Mouse (Mus musculus) liver, adult (tissue): ENCODE measurements around the gene Cnn2.

Experiments
- GATA4 ChIP-seq: IDR thresholded peaks from 2 replicates; pipeline ENCODE4 v1.6.1; 2014; ENCODE audit warnings: mild to moderate bottlenecking, low read length; ENCODE audit not compliant: insufficient replicate concordance

The Cnn2 gene

GRCm38 (mm10) chr10:79996272-79997033 lies 8.1 kb downstream of the Cnn2 start, which contains the start of gene Abca7:
TSS of gene Abca7 (plus strand) at chr10:79996494.
- TF ChIP-seq GATA4: no peak

GRCm38 (mm10) chr10:79997034-79997760 lies 8.8 kb downstream of the Cnn2 start:
- TF ChIP-seq GATA4: no peak

GRCm38 (mm10) chr10:79997819-79998218 lies 9.4 kb downstream of the Cnn2 start:
- TF ChIP-seq GATA4: no peak

- no peak for TF ChIP-seq GATA4
Observed at GRCm38 (mm10) chr10:80001945-80002344, 13.6 kb downstream of the Cnn2 start.

- no peak for TF ChIP-seq GATA4
Observed at GRCm38 (mm10) chr10:80002829-80003228, 14.4 kb downstream of the Cnn2 start.

- TF ChIP-seq GATA4: peak; percentile 81; the same call in 1 of the 2 replicates
Observed at GRCm38 (mm10) chr10:80003374-80004232, 15.2 kb downstream of the Cnn2 start.

- TF ChIP-seq GATA4: no peak
Observed at GRCm38 (mm10) chr10:80004233-80004705, 15.9 kb downstream of the Cnn2 start.

- TF ChIP-seq GATA4: no peak
Observed at GRCm38 (mm10) chr10:80011740-80012139, 23.4 kb downstream of the Cnn2 start.

GRCm38 (mm10) chr10:80013609-80014008 lies 25.2 kb downstream of the Cnn2 start:
- no peak for TF ChIP-seq GATA4

- TF ChIP-seq GATA4: no peak
Observed at GRCm38 (mm10) chr10:80014484-80015290, 26.3 kb downstream of the Cnn2 start.

GRCm38 (mm10) chr10:80015583-80015982 lies 27.2 kb downstream of the Cnn2 start:
- TF ChIP-seq GATA4: no peak

- TF ChIP-seq GATA4: no peak
Observed at GRCm38 (mm10) chr10:80016511-80016910, 28.1 kb downstream of the Cnn2 start, which contains the start of gene Arhgap45. TSS of gene Arhgap45 (plus strand) at chr10:80016653.

GRCm38 (mm10) chr10:80016931-80017330 lies 28.5 kb downstream of the Cnn2 start:
- TF ChIP-seq GATA4: no peak

- no peak for TF ChIP-seq GATA4
Observed at GRCm38 (mm10) chr10:80017361-80017760, 29.0 kb downstream of the Cnn2 start.
